Mouse (Mus musculus): ENCODE results near the gene Trpv6.

DNA sequence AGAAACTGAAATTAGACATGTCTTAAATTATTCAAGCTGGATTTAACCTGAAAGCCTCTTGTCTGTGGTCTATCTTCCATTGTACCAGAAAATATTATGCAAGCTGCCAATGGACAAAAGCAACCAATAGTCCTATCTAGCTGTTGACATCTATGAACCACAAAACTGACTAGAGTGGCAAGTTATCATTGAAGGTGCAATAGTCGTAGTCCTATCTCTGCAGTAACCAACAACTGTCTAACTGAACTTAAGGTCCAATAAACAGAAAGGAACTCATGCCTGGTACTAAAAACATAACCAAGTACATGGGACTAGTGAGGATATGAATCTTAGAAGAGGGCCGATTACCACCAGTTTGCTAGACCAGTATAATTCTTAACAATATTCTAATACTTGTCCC, 40.3 kb upstream of the Trpv6 start:
- TF ChIP-seq CTCF (IDR thresholded peaks at IDR 0.05) = no peak
- TF ChIP-seq POLR2A (IDR thresholded peaks at IDR 0.05; ENCODE audit: insufficient read depth, low read depth, low read length) = no peak
- no peak for TF ChIP-seq EP300 (IDR thresholded peaks at IDR 0.05; ENCODE audit: insufficient read depth, low read depth, low read length)
